Mouse (Mus musculus) erythroblast, embryonic 14.5 days (primary cell): ENCODE measurements around the gene Rras2. TPM values are rescaled to one million over a fixed set of nuclear protein-coding genes. Genes with fewer than 3 reads are reported as not detected.

Source experiments
- H3K27me3 ChIP-seq: 2 replicates; pipeline ENCODE4 v1.6.1; 2012; ENCODE audit warnings: inconsistent platforms; ENCODE audit not compliant: control insufficient read depth
- H3K36me3 ChIP-seq: 2 replicates; pipeline ENCODE4 v1.6.1; 2012; ENCODE audit warnings: mild to moderate bottlenecking, inconsistent platforms; ENCODE audit not compliant: control insufficient read depth
- H3K4me1 ChIP-seq: 2 replicates; pipeline ENCODE4 v1.6.1; 2012; ENCODE audit warnings: inconsistent platforms; ENCODE audit not compliant: control insufficient read depth
- H3K4me3 ChIP-seq: replicated peaks from 2 replicates; pipeline ENCODE3; 2012; ENCODE audit warnings: moderate library complexity, mild to moderate bottlenecking, inconsistent platforms
- H3K9me3 ChIP-seq: 2 replicates; pipeline ENCODE4 v1.6.1; 2012; ENCODE audit warnings: low read length, inconsistent platforms, mixed read lengths; ENCODE audit not compliant: control insufficient read depth
- GATA1 ChIP-seq: IDR thresholded peaks from 2 replicates; pipeline ENCODE4 v1.6.1; 2012; ENCODE audit warnings: low read length, inconsistent platforms, mixed read lengths
- TAL1 ChIP-seq: IDR thresholded peaks from 3 replicates; pipeline ENCODE4 v1.6.1; 2012; ENCODE audit warnings: low read length, inconsistent platforms, mixed read lengths
- polyA plus RNA-seq: library from polyadenylated mRNA; stranded (reverse); fragments of >175 nt; gene quantifications from 2 replicates; pipeline ENCODE4 v1.2.3, GENCODE M21; 2012

Gene Rras2
- polyA plus RNA-seq, 1 experiment: not detected

DNA sequence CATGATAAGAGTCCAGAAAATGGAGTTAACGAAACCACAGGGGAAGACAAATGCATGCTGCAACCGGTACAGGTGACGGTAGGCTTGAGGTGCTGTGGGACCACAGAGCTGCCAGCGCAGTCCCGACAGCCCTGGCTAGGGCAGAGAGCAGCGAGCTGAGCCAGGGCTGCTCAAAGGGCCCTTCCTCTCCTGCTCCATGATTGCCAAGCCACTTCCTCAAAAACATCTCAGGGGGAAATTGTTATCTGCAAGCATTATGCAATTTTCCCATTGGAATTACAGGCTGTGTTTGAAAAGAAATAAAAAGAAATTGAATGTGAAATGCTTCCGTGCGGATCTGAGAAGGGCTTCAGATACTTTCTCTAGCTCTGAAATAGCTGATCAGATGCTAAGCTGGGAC lies 111.1 kb downstream of the Rras2 start:
- Histone ChIP-seq H3K9me3 (no peaks in the 10 kb centered on the region; the same call in 1 of the 2 replicates), H3K27me3 (no peaks in the 10 kb centered on the region), H3K4me3 (no peak overlapping the region), H3K36me3 (no peaks in the 10 kb centered on the region), H3K4me1 (no peaks in the 10 kb centered on the region)
- TF ChIP-seq GATA1 (no peak), TAL1 (no peak)

DNA sequence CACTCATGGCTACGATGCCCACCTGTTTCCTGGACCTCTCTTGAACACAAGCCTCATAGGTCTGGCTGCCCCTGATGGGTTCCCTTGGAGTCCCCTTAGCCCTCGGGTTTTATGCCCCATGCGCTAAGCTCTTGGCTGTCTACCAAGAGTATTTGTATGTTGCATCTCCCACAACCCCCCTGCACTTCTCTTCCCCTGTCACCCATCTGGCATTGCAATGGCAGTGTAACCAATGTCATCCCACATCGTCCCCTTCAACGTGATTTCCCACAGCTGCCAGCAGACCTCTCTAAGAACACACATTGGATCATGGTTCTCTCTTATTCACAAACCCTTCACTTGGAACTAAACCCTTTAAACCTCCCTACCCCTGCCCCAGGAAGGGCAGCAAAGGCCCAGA lies 112.1 kb downstream of the Rras2 start:
- no peaks in the 10 kb centered on the region for H3K27me3 ChIP-seq
- no peaks in the 10 kb centered on the region for H3K36me3 ChIP-seq
- no peak for TF ChIP-seq TAL1
- no peak for TF ChIP-seq GATA1
- H3K4me1 ChIP-seq: no peaks in the 10 kb centered on the region
- H3K9me3 ChIP-seq: no peaks in the 10 kb centered on the region; the same call in 1 of the 2 replicates
- no peak overlapping the region for H3K4me3 ChIP-seq

DNA sequence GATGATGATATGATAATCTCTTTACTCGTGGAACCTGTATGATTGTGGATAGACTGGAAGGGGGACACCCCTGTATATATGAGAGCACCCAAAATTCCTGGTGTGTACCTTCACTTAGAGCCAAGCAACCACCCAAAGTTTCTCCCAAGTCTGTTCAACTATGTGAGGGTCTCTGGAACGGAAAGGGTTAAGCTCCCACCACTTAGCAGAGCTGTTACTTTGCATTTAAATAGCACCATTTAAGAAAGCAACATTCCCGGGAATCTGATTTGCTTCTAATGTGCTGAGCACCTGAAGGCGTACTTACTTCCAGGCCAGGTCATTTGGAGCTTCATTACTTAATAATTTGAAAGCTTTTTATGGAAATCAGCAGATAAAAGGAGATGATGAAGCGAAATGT lies 113.4 kb downstream of the Rras2 start:
- Histone ChIP-seq H3K4me3 (no peak overlapping the region), H3K9me3 (no peaks in the 10 kb centered on the region; the same call in 1 of the 2 replicates), H3K4me1 (no peaks in the 10 kb centered on the region), H3K27me3 (no peaks in the 10 kb centered on the region), H3K36me3 (no peaks in the 10 kb centered on the region)
- TF ChIP-seq GATA1: no peak
- TF ChIP-seq TAL1: no peak

DNA sequence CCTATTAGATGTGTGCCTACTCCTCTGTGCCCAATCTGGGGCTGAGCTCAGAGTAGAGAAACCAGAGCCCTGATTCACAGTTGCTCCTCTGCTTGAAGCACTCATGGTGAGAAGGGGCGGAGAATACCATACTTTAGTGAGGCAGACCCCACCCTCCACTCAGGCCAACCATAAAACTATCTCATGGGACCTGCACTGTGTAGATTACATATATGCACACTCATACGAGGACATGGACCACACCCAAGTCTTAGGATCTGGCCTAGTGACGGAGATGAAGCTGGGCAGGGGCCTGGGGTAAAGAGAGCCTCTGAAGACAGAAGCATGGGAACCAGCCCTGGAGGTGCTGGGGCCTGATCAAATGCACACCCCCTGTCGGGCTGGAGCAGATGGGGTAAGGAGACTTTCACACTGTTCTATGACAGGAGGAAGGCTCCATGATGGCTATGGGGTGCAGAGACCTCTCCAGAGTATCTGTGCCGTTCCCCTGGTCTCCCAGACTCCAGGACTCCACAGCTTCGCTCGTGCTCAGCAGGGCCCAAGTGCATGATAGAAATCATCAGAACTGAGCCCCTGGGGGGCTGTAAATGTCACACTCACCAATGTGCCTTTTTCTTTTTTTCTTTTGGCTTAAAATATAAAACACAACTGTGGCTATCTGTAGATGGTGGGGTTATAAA lies 119.8 kb downstream of the Rras2 start:
- Histone ChIP-seq H3K36me3 (no peaks in the 10 kb centered on the region), H3K4me1 (peaks cover 16% of the 10 kb centered on the region), H3K9me3 (no peaks in the 10 kb centered on the region; the same call in 1 of the 2 replicates), H3K4me3 (peak overlapping the region; percentile 36), H3K27me3 (no peaks in the 10 kb centered on the region)
- no peak for TF ChIP-seq TAL1
- TF ChIP-seq GATA1: no peak

Other genes with a start within 250 kb of the Rras2 start
- gene Copb1, start 136.9 kb upstream of the Rras2 start, polyA plus RNA-seq: 0.14 and 0.22 TPM in 2 replicates
- 0.78 and 1.1 TPM in 2 replicates for gene Psma1, start 158.3 kb upstream of the Rras2 start, polyA plus RNA-seq